Mouse (Mus musculus) intestine, embryonic 15.5 days (tissue): ENCODE data around the gene Gm10644. TPM values are rescaled to one million over a fixed set of nuclear protein-coding genes. Genes with fewer than 3 reads are reported as not detected.
A peak's percentile ranks its signal among the peaks of the same experiment; 100 is the strongest.

Source experiments
- ATAC-seq: fragments of 200-750 bp; cut with Nextera tagmentation; 2 replicates; pipeline ENCODE4 v1.8.0; 2017; ENCODE audit warnings: moderate TSS enrichment, moderate library complexity
- H3K27ac ChIP-seq: fragments of 300-500 bp; sonication (generic); 2 replicates; pipeline ENCODE4 v1.5.1; 2015; ENCODE audit warnings: mild to moderate bottlenecking, inconsistent platforms
- H3K27me3 ChIP-seq: fragments of 300-500 bp; sonication (generic); replicated peaks from 2 replicates; pipeline ENCODE4 v1.6.1; 2015; ENCODE audit warnings: inconsistent platforms
- H3K36me3 ChIP-seq: fragments of 300-500 bp; sonication (generic); 2 replicates; pipeline ENCODE4 v1.6.1; 2015; ENCODE audit warnings: inconsistent platforms
- H3K4me1 ChIP-seq: fragments of 300-500 bp; sonication (generic); replicated peaks from 2 replicates; pipeline ENCODE4 v1.6.1; 2015; ENCODE audit warnings: inconsistent platforms
- H3K4me2 ChIP-seq: fragments of 300-500 bp; sonication (generic); replicated peaks from 2 replicates; pipeline ENCODE4 v1.6.1; 2015; ENCODE audit warnings: mild to moderate bottlenecking, inconsistent platforms
- H3K4me3 ChIP-seq: fragments of 300-500 bp; sonication (generic); replicated peaks from 2 replicates; pipeline ENCODE4 v1.5.1; 2015; ENCODE audit warnings: inconsistent platforms
- H3K9ac ChIP-seq: fragments of 300-500 bp; sonication (generic); 2 replicates; pipeline ENCODE4 v1.6.1; 2015; ENCODE audit warnings: inconsistent platforms
- H3K9me3 ChIP-seq: fragments of 300-500 bp; sonication (generic); 2 replicates; pipeline ENCODE4 v1.6.1; 2016; ENCODE audit warnings: inconsistent platforms
- WGBS: fragments of 180-500 bp; shearing (Covaris S2); methylation state at CpG from one replicate; pipeline ENCODE4 v1.1.7; 2015; 5-methylcytosine and 5-hydroxymethylcytosine counted together
- polyA plus RNA-seq: library from polyadenylated mRNA; unstranded; fragments of >200 nt; fragmentation: Nextera tagmentation; extraction: Ambion mirVana; gene quantifications from 2 replicates; pipeline ENCODE4 v1.2.1, GENCODE M21; 2015

The Gm10644 gene
- polyA plus RNA-seq, 1 experiment from 2014 or later: 0.44 TPM

DNA sequence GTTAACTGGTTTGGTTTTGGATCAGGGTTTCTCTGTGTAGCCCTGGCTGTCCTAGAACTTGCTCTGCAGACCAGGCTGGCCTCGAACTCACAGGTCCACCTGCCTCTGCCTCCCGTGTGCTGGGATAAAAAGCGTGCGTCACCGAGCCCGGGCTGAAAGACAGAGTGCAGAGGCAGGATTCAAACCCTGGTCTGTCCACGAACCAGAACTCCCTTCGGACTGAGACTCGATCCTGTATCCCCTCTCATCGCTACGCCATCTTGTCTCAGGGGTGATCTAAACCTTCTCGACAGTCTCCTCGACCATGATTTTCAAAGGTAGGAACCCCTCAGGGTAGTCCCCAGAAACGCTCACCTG is 278 bp downstream of the Gm10644 start:
- 0 out of 2 replicates have a peak overlapping the region, but pooled peaks have one; percentile 27 for H3K27ac ChIP-seq
- peak overlapping the region; percentile 76 for H3K4me2 ChIP-seq
- ATAC-seq: no peak
- peak overlapping the region; percentile 51 for H3K9ac ChIP-seq
- H3K36me3 ChIP-seq: no peaks in the 10 kb centered on the region
- H3K4me1 ChIP-seq: peaks cover 11% of the 10 kb centered on the region
- H3K9me3 ChIP-seq: no peaks in the 10 kb centered on the region
- peak overlapping the region; percentile 45 for H3K4me3 ChIP-seq
- no peaks in the 10 kb centered on the region for H3K27me3 ChIP-seq
- WGBS: 2% methylated on average over 14 of the region's 14 CpGs

DNA sequence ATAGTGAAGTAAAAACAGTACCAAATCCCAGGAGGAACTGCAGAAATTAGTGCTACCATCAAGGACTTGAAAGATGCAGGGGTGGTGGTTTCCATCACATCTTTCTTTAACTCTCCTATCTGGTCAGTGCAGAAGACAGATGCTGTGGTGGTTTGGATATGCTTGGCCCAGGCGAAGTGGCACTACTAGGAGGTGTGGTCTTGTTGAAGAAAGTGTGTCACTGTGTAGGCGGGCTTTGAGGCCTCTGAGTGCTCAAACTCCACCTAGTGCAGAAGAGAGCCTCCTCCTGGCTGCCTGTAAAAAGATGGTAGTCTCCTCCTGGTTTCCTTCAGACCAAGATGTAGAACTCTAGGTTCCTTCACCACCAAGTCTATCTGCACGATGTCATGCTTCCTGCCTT is 9.5 kb downstream of the Gm10644 start:
- Histone ChIP-seq H3K36me3 (no peaks in the 10 kb centered on the region), H3K9ac (no peak overlapping the region), H3K27ac (no peak overlapping the region), H3K9me3 (no peaks in the 10 kb centered on the region), H3K4me1 (no peaks in the 10 kb centered on the region), H3K27me3 (no peaks in the 10 kb centered on the region), H3K4me2 (no peak overlapping the region), H3K4me3 (no peak overlapping the region)
- WGBS: 61% methylated on average over 3 of the region's 3 CpGs
- ATAC-seq: no peak

DNA sequence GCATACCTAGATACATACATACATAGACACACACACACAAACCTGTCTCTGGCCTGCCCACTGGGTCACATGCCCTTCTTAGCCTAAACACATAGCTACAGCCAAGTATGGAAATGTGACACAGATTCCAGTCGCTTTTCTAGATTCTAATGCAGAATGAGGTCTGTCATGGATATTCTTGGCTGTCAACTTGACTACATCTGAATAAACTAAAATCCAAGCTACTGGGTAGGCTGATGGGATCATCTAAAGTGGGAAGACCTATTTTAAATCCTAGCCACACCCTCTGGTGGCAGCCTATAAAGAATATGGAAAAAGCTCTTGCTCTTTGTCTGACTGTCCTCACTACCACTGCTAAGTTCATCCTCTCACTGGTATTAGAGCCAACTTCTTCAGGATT is 12.6 kb downstream of the Gm10644 start:
- Histone ChIP-seq H3K27me3 (no peaks in the 10 kb centered on the region), H3K9me3 (no peaks in the 10 kb centered on the region), H3K9ac (no peak overlapping the region), H3K4me3 (no peak overlapping the region), H3K27ac (no peak overlapping the region), H3K36me3 (peaks cover 3% of the 10 kb centered on the region; the same call in 1 of the 2 replicates), H3K4me2 (no peak overlapping the region), H3K4me1 (no peaks in the 10 kb centered on the region)
- ATAC-seq: no peak
- 76% methylated on average over 1 of the region's 1 CpGs for WGBS

DNA sequence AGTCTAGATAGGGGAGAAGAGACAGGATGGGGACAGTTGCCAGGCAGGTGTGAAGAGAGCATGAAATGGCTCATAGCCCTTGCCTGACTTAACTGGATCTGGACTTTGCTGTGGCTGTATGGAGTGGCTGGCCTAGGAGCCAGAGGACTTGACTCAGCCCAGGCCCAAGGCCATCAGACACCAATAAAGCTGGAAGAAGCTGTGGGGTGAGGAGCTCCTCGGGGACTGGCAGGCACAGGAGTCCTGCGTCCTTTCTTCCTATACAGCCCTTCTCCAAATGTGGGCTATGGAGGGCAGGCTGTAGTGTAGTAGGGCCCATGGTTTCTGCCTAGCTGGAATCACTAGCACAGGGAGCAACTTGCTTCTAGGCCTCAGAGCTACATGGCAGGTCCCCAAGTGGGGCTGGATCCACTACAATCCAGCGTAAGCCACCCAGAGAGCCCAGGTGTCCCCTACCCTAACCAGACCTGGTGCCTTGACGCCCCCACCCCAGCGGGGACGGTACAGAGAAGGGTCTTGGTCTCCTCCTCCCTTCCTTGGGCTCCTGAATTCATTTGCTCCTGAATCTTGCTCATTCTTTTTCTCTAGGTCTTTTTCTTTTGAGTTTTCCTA is 13.8 kb downstream of the Gm10644 start:
- H3K9ac ChIP-seq: no peak overlapping the region
- H3K36me3 ChIP-seq: peaks cover 13% of the 10 kb centered on the region
- ATAC-seq: no peak
- H3K27ac ChIP-seq: no peak overlapping the region
- H3K4me1 ChIP-seq: no peaks in the 10 kb centered on the region
- H3K4me2 ChIP-seq: no peak overlapping the region
- no peak overlapping the region for H3K4me3 ChIP-seq
- H3K9me3 ChIP-seq: no peaks in the 10 kb centered on the region
- no peaks in the 10 kb centered on the region for H3K27me3 ChIP-seq
- WGBS: 75% methylated on average over 6 of the region's 6 CpGs

DNA sequence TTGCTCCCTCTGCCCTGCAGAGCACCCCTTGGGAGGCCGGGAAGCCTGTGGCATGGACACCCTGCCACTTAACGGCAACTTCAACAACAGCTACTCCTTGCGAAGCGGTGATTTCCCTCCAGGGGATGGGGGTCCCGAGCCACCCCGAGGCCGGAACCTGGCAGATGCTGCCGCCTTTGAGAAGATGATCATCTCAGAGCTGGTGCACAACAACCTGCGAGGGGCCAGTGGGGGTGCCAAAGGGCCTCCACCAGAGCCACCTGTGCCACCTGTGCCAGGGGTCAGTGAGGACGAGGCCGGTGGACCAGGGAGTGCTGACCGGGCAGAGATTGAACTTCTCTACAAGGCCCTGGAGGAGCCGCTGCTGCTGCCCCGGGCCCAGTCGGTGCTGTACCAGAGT is 16.7 kb downstream of the Gm10644 start:
- Histone ChIP-seq H3K9ac (no peak overlapping the region), H3K4me1 (no peaks in the 10 kb centered on the region), H3K27me3 (no peaks in the 10 kb centered on the region), H3K4me3 (no peak overlapping the region), H3K4me2 (no peak overlapping the region), H3K27ac (no peak overlapping the region), H3K9me3 (no peaks in the 10 kb centered on the region), H3K36me3 (peaks cover 31% of the 10 kb centered on the region)
- 95% methylated on average over 15 of the region's 15 CpGs for WGBS
- ATAC-seq: no peak

DNA sequence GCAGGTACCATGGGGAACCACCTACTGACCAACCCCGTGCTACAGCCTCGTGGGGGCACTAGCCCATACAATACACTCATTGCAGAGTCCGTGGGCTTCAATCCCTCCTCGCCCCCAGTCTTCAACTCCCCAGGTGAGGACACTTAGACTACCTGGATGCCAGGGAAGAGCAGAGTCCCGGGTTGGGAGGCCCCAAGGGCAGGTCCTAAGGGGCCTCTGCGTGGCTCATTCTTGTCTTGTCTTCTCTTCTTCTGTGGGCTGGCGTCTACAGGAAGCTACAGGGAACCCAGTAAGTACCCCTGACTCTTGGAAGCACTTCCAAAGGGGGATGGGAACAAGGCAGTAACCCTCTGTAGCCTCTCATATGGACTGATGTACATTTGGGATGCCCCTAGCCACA is 17.4 kb downstream of the Gm10644 start:
- H3K4me2 ChIP-seq: no peak overlapping the region
- no peak overlapping the region for H3K4me3 ChIP-seq
- H3K4me1 ChIP-seq: no peaks in the 10 kb centered on the region
- H3K36me3 ChIP-seq: peaks cover 34% of the 10 kb centered on the region
- no peak for ATAC-seq
- WGBS: 93% methylated on average over 7 of the region's 7 CpGs
- H3K27me3 ChIP-seq: no peaks in the 10 kb centered on the region
- H3K9ac ChIP-seq: no peak overlapping the region
- H3K27ac ChIP-seq: no peak overlapping the region
- H3K9me3 ChIP-seq: no peaks in the 10 kb centered on the region

DNA sequence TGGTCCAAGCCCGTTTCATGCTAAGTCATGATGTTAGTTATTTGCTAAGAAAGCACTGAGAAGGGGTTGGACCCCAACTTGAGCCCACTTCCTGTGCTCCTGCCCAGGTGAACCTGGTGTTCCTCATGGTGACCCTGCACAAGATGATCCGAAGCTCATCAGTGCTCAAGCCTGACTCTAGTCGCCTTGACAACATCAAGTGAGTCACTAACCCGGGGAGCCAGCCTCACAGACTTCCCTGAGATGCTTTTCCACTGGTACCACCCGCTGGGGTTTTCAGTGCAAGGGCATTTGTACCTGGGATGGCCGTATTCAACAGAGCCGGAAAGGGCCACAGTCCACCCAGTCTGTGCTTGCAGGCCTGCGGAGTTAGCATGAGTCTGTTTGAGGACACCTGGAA is 19.6 kb downstream of the Gm10644 start:
- Histone ChIP-seq H3K4me2 (no peak overlapping the region), H3K36me3 (peaks cover 48% of the 10 kb centered on the region), H3K9me3 (no peaks in the 10 kb centered on the region), H3K27me3 (no peaks in the 10 kb centered on the region), H3K4me3 (no peak overlapping the region), H3K4me1 (no peaks in the 10 kb centered on the region), H3K27ac (no peak overlapping the region), H3K9ac (no peak overlapping the region)
- no peak for ATAC-seq
- 92% methylated on average over 8 of the region's 8 CpGs for WGBS

DNA sequence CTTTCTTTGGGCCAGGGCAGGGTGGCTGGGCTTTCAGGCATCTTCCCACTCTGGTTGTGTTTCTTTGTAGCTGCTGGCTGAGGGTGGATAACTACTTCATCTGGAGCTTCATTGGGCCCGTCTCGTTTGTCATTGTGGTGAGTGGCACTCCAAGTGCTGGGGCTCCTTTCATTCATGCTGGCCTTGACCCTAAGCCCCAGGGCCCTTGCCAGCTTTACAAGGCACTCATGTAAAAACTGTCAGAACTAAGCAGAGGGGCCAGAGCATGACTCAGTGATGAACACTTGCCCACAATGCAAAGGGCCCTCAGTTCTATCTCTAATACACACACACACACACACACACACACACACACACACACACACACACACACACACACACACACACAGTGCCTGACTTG is 20.0 kb downstream of the Gm10644 start:
- Histone ChIP-seq H3K27ac (no peak overlapping the region), H3K9ac (no peak overlapping the region), H3K27me3 (no peaks in the 10 kb centered on the region), H3K4me2 (no peak overlapping the region), H3K4me1 (no peaks in the 10 kb centered on the region), H3K36me3 (peaks cover 47% of the 10 kb centered on the region), H3K4me3 (no peak overlapping the region), H3K9me3 (no peaks in the 10 kb centered on the region)
- WGBS: 89% methylated on average over 2 of the region's 2 CpGs
- ATAC-seq: no peak

DNA sequence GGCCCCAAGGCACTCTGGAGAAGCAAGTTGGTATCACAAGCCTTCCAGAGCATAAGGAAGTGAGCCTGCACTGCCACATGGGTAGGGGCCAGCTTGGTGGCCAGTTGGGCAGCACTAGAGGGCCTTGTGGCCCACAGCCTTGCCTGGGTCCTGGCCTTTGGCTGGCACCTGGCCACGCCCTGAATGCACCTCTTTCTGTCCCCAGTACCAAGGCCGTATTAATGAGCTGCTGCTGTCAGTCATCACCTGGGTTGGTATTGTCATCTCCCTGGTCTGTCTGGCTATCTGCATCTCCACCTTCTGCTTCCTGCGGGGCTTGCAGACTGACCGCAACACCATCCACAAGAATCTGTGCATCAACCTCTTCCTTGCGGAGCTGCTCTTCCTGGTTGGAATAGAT is 20.8 kb downstream of the Gm10644 start:
- no peaks in the 10 kb centered on the region for H3K4me1 ChIP-seq
- no peak overlapping the region for H3K27ac ChIP-seq
- ATAC-seq: no peak
- H3K9me3 ChIP-seq: no peaks in the 10 kb centered on the region
- no peak overlapping the region for H3K4me3 ChIP-seq
- WGBS: 90% methylated on average over 5 of the region's 5 CpGs
- H3K27me3 ChIP-seq: no peaks in the 10 kb centered on the region
- no peak overlapping the region for H3K9ac ChIP-seq
- peaks cover 47% of the 10 kb centered on the region for H3K36me3 ChIP-seq
- H3K4me2 ChIP-seq: no peak overlapping the region

DNA sequence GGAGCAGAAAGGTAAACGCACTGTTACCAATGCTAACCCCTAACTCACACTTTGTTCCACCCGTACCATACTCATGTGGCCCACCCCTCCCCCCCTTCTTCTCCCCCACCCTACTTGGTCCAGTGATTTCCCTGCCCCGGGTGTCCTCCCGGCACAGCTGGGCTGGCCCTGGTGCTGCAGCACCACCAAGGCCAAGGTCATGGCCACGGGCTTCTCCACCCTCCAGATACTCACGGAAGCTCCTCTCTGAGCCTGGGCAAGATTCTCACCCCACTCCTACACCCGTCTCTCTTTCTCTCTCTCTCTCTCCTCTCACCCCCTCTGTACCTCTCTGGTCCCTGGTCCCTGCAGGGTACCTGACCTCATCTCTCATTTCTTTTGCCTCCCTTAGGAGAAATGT is 28.7 kb downstream of the Gm10644 start:
- H3K9ac ChIP-seq: no peak overlapping the region
- ATAC-seq: no peak
- no peaks in the 10 kb centered on the region for H3K4me1 ChIP-seq
- no peak overlapping the region for H3K4me3 ChIP-seq
- no peaks in the 10 kb centered on the region for H3K27me3 ChIP-seq
- H3K36me3 ChIP-seq: peaks cover 20% of the 10 kb centered on the region
- no peak overlapping the region for H3K4me2 ChIP-seq
- no peak overlapping the region for H3K27ac ChIP-seq
- H3K9me3 ChIP-seq: no peaks in the 10 kb centered on the region
- WGBS: 74% methylated on average over 7 of the region's 7 CpGs

DNA sequence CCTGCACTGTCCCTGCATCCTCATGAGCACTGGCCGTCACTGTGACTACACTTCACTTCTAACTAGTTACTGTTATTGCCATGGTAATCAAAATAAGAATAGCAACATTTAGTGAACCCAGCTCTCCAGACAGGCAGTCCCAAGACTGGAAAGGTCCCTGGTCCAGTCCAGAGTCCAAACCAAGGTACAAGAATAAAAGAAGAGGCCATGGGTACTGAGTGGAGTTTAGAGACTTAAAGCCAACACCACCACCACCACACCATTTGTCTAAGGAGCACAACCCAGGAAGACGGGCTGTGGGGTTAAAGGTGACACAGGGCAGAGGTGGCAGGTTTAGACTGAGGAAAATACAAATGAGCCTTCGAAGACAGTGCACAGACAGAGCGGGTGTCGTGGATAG is 30.4 kb downstream of the Gm10644 start:
- Histone ChIP-seq H3K36me3 (peaks cover 20% of the 10 kb centered on the region), H3K9ac (no peak overlapping the region), H3K27ac (no peak overlapping the region), H3K27me3 (no peaks in the 10 kb centered on the region), H3K4me3 (no peak overlapping the region), H3K4me2 (no peak overlapping the region), H3K4me1 (no peaks in the 10 kb centered on the region), H3K9me3 (no peaks in the 10 kb centered on the region)
- no peak for ATAC-seq
- WGBS: 80% methylated on average over 5 of the region's 5 CpGs

DNA sequence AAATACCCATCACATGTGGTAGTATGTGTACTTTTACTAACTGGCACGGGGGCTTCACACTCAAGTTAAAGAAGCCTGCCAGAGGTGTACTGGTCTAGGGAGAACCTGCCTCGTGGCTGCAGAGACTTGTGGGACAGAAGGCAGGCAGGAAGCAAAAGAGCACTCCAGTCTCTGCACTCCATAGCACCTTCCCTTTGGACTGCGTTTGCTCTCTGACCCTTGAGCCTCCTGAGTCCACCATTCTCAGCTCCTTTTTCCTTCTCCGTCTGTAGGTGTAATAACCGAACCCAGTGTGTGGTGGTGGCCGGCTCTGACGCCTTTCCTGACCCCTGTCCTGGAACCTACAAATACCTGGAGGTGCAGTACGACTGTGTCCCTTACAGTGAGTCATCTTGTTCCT is 32.3 kb downstream of the Gm10644 start:
- H3K27ac ChIP-seq: no peak overlapping the region
- no peaks in the 10 kb centered on the region for H3K9me3 ChIP-seq
- H3K9ac ChIP-seq: no peak overlapping the region
- no peak for ATAC-seq
- no peaks in the 10 kb centered on the region for H3K27me3 ChIP-seq
- H3K36me3 ChIP-seq: peaks cover 20% of the 10 kb centered on the region
- no peaks in the 10 kb centered on the region; the same call in 1 of the 2 replicates for H3K4me1 ChIP-seq
- 90% methylated on average over 8 of the region's 8 CpGs for WGBS
- H3K4me2 ChIP-seq: no peak overlapping the region
- no peak overlapping the region for H3K4me3 ChIP-seq

DNA sequence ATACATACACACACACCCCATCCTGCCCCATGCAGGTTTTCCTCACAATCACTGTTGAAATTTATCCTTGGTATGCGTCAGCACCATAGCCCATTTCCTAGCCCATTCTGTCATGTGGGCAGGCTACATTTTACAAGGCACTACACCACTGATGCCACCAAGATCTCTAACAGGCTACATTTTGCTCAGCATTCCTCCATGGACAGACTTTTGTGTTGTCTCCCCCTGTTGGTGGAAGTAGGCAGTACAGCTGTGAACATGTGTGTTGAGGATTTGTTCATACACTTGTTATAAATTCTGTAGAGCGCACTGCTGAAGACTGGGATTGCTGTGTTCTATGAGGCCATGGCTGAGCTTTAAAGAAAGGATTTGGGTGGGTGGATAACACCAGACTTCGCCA is 33.4 kb downstream of the Gm10644 start:
- Histone ChIP-seq H3K4me3 (no peak overlapping the region), H3K36me3 (peaks cover 20% of the 10 kb centered on the region), H3K9me3 (no peaks in the 10 kb centered on the region), H3K27ac (no peak overlapping the region), H3K27me3 (no peaks in the 10 kb centered on the region), H3K9ac (no peak overlapping the region), H3K4me2 (no peak overlapping the region), H3K4me1 (no peaks in the 10 kb centered on the region; the same call in 1 of the 2 replicates)
- 68% methylated on average over 3 of the region's 3 CpGs for WGBS
- ATAC-seq: peak; percentile 29; the same call in 1 of the 2 replicates
